Mouse (Mus musculus) embryonic facial prominence, embryonic 13.5 days (tissue): ENCODE measurements around the gene Lyzl4. TPM values are rescaled to one million over a fixed set of nuclear protein-coding genes. Genes with fewer than 3 reads are reported as not detected.

Source experiments
- ATAC-seq: fragments of 200-750 bp; cut with Nextera tagmentation; 2 replicates; pipeline ENCODE4 v1.8.0; 2017; ENCODE audit warnings: low read depth; ENCODE audit not compliant: insufficient number of reproducible peaks, insufficient read depth, low FRiP score, low TSS enrichment
- H3K27ac ChIP-seq: fragments of 300-500 bp; sonication (generic); 2 replicates; pipeline ENCODE4 v1.5.1; 2015; ENCODE audit warnings: moderate library complexity, mild to moderate bottlenecking, inconsistent platforms
- H3K27me3 ChIP-seq: fragments of 300-500 bp; sonication (generic); 2 replicates; pipeline ENCODE4 v1.6.1; 2015; ENCODE audit warnings: mild to moderate bottlenecking, inconsistent platforms
- H3K36me3 ChIP-seq: fragments of 300-500 bp; sonication (generic); 2 replicates; pipeline ENCODE4 v1.6.1; 2015; ENCODE audit warnings: mild to moderate bottlenecking, inconsistent platforms
- H3K4me1 ChIP-seq: fragments of 300-500 bp; sonication (generic); 2 replicates; pipeline ENCODE4 v1.6.1; 2015; ENCODE audit warnings: inconsistent platforms
- H3K4me2 ChIP-seq: fragments of 300-500 bp; sonication (generic); 2 replicates; pipeline ENCODE4 v1.6.1; 2015; ENCODE audit warnings: moderate library complexity, mild to moderate bottlenecking, inconsistent platforms
- H3K4me3 ChIP-seq: fragments of 300-500 bp; sonication (generic); 2 replicates; pipeline ENCODE4 v1.5.1; 2015; ENCODE audit warnings: mild to moderate bottlenecking, inconsistent platforms
- H3K9ac ChIP-seq: fragments of 300-500 bp; sonication (generic); 2 replicates; pipeline ENCODE4 v1.6.1; 2015; ENCODE audit warnings: mild to moderate bottlenecking, inconsistent platforms
- H3K9me3 ChIP-seq: fragments of 300-500 bp; sonication (generic); 2 replicates; pipeline ENCODE4 v1.6.1; 2016; ENCODE audit warnings: inconsistent platforms
- WGBS: fragments of 180-500 bp; shearing (Covaris S2); methylation state at CpG from one replicate; pipeline ENCODE4 v1.1.7; 2015; ENCODE audit warnings: mixed read lengths; 5-methylcytosine and 5-hydroxymethylcytosine counted together
- polyA plus RNA-seq: library from polyadenylated mRNA; unstranded; fragments of >200 nt; fragmentation: Nextera tagmentation; extraction: Ambion mirVana; gene quantifications from 2 replicates; pipeline ENCODE4 v1.2.1, GENCODE M21; 2015

The Lyzl4 gene
- polyA plus RNA-seq: 0.28 and 0.34 TPM in 2 replicates

DNA sequence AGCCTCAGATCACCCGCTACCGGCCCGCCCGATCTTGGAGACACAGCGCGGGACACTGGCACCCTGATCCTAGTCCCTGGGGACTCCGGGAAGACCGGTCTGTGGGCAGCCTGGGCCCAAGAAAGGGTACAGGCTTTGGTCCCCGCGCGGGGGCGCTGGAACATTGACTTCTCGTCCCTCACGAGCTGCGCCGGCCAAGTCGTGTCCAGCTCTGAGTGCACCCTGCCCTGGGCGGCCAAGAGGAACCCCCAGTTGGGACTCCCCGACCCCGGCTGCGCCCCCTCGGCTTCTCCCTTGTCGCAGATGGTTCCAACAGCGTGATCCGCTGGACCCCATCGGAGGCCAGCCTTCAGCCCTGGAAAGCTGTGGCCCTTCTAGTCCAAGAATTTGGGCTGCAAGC lies at the start of gene Lyzl4:
Gene Lyzl4 (minus strand): TSS at position 96 of the 400 bp plus-strand sequence.
- under 1% methylated on average over 26 of the region's 26 CpGs for WGBS
- Histone ChIP-seq H3K4me2 (peak within 1 kb of the TSS; percentile 95), H3K9me3 (no peaks in the 10 kb centered on the region), H3K4me3 (peak within 1 kb of the TSS; percentile 56), H3K4me1 (peaks cover 18% of the 10 kb centered on the region), H3K27ac (no peak within 1 kb of the TSS), H3K36me3 (no peaks in the 10 kb centered on the region), H3K9ac (peak within 1 kb of the TSS; percentile 73), H3K27me3 (peaks cover 74% of the 10 kb centered on the region)
- no peak for ATAC-seq

DNA sequence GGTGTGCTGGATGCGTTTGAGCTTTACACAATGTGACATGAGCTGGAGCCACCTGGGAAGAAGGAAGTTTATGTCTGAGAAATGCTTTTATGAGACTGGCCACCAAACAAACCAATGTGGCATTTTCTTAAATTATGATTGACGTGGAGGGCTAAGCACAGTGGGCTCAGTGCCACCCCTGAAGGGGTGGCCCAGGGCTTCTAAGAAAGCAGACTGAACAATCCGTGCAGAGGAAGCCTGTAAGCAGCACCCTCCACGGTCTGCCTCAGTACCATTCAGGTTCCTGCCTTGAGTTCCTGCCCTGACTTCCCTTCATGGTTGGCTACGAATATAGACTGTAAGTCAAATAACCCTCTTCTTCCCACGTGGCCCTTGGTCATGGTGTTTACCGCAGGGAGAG lies 48.8 kb upstream of the Lyzl4 start:
- no peak overlapping the region for H3K4me3 ChIP-seq
- H3K4me2 ChIP-seq: no peak overlapping the region
- H3K36me3 ChIP-seq: peaks cover 76% of the 10 kb centered on the region
- no peak overlapping the region for H3K9ac ChIP-seq
- peak overlapping the region; percentile 29; the same call in 1 of the 2 replicates for H3K27ac ChIP-seq
- H3K4me1 ChIP-seq: peaks cover 8% of the 10 kb centered on the region; the same call in 1 of the 2 replicates
- WGBS: 82% methylated on average over 7 of the region's 7 CpGs
- no peak for ATAC-seq
- H3K9me3 ChIP-seq: no peaks in the 10 kb centered on the region
- no peaks in the 10 kb centered on the region for H3K27me3 ChIP-seq

DNA sequence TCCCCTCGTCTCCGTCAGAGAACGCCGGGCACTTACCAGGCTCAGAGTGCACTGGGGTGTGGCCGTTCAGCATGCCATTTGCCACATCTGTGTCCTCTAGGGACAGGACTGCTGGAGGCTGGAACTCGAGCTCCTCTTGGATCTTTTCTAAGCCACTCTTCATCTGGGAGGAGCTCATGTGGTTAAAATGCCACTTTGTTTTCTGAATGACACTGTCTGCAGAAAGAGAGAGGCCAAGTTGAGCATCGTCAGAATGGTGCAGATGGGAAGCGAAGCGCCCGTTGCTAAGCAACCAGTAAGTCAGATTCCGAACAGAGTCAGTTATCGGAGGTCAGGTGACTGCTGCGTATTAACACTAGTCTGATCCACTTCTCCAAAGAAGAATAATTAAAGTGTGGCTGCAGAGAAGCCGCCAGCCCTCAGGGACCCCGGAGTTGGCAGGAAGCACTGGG lies 48.3 kb upstream of the Lyzl4 start:
- WGBS: 62% methylated on average over 15 of the region's 15 CpGs
- Histone ChIP-seq H3K4me2 (no peak overlapping the region), H3K27me3 (no peaks in the 10 kb centered on the region), H3K9ac (no peak overlapping the region), H3K4me3 (no peak overlapping the region), H3K9me3 (no peaks in the 10 kb centered on the region), H3K27ac (no peak overlapping the region), H3K4me1 (peaks cover 8% of the 10 kb centered on the region; the same call in 1 of the 2 replicates), H3K36me3 (peaks cover 76% of the 10 kb centered on the region)
- no peak for ATAC-seq

DNA sequence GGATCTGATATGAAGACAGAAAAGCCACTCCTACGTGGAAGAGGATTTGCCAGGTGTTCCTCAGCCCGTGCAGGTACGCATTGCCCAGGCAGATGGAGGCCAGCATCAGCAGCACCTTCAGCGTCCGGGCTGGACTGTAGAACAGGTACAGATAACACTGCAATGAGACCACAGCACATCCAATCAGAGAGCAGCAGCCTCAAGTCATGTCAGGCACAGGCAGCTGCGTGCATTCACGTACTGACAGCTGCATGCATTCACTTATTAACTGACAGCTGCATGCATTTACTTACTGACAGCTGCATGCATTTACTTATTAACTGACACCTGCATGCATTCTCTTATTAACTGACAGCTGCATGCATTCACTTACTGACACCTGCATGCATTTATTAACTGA lies 42.8 kb upstream of the Lyzl4 start:
- H3K27me3 ChIP-seq: no peaks in the 10 kb centered on the region
- WGBS: 84% methylated on average over 7 of the region's 7 CpGs
- H3K4me1 ChIP-seq: no peaks in the 10 kb centered on the region
- H3K36me3 ChIP-seq: peaks cover 66% of the 10 kb centered on the region
- H3K9ac ChIP-seq: no peak overlapping the region
- H3K27ac ChIP-seq: no peak overlapping the region
- H3K9me3 ChIP-seq: no peaks in the 10 kb centered on the region
- H3K4me3 ChIP-seq: no peak overlapping the region
- ATAC-seq: no peak
- H3K4me2 ChIP-seq: no peak overlapping the region

DNA sequence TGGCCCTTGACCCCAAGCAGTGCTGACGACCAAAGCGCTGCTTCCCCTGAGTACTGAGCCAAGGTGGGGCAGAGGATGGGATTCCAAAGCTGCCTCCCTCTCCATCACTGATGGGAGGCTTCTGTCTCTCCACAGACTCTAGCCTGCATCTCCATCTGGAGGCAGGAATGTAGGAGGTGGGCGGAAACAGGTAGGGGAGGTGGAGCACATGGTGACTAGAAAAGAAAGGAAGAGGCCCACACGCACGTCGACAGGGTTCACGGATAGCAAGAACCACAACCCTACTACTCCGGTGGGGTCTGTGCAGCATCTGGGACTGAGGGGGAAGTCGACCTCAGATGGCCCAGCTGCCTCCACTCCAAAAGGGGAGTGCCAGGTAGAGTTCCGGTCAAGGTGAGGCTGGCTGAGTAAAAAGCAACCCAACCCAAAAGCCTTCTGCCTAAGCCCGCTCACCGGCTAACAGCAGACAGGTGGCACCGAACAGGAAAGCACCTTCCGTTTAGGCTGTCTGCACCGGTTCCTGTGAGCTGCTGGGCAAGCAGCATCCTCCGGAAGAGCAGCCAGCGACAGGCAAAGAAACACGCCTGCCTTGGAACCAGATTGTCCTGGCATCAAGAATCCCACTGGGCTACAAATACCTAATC lies 40.3 kb upstream of the Lyzl4 start:
- Histone ChIP-seq H3K36me3 (peaks cover 43% of the 10 kb centered on the region), H3K9ac (no peak overlapping the region), H3K27ac (no peak overlapping the region), H3K4me1 (no peaks in the 10 kb centered on the region), H3K4me3 (no peak overlapping the region), H3K27me3 (no peaks in the 10 kb centered on the region), H3K4me2 (no peak overlapping the region), H3K9me3 (no peaks in the 10 kb centered on the region)
- 65% methylated on average over 18 of the region's 18 CpGs for WGBS
- ATAC-seq: no peak

DNA sequence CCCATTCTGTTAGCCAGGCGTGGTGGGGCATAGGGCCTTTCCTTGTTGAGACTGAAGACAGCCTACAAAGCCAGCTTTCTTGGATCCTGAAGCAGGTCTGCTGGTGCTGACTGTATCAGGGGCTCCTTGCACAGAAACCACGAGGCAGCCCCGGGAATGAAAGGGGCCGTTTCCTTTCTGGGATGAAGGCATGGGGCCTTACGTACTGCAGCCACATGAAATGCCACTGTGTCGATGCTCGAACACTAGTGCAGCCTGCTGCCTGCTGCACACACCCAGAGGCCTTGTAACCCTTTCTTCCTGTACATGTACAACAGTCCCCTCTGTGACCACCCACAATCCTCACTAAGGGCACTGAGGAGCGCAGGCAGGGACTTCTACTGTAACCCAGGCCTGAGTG lies 39.3 kb upstream of the Lyzl4 start:
- Histone ChIP-seq H3K36me3 (peaks cover 37% of the 10 kb centered on the region), H3K4me3 (no peak overlapping the region), H3K27ac (no peak overlapping the region), H3K27me3 (no peaks in the 10 kb centered on the region), H3K9ac (no peak overlapping the region; the same call in 1 of the 2 replicates), H3K4me2 (no peak overlapping the region), H3K4me1 (no peaks in the 10 kb centered on the region), H3K9me3 (no peaks in the 10 kb centered on the region)
- 67% methylated on average over 8 of the region's 8 CpGs for WGBS
- no peak for ATAC-seq

DNA sequence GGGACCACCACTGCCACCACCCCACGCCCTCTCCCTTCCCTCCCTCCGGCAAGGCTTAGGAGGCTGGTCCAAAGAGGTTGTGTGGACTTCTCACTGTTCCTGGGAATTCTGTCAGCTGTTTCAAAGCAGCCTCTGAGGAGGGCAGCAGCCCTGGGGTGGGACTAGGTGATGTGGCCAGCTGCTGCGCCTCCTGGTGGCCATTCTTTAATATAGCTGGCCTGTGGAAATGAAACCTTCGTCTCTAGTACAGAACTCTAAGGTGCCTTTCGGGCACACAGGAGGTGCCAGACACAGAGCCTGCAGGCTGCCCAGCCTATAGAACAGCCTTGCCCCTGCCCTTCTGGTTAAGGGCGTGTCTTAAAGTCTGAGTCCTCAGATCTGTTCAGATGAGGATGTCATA lies 37.7 kb upstream of the Lyzl4 start:
- H3K4me1 ChIP-seq: no peaks in the 10 kb centered on the region
- no peaks in the 10 kb centered on the region for H3K27me3 ChIP-seq
- no peaks in the 10 kb centered on the region for H3K9me3 ChIP-seq
- ATAC-seq: 0 out of 2 replicates have a peak, but pooled peaks have one; percentile 64
- H3K4me3 ChIP-seq: no peak overlapping the region
- no peak overlapping the region for H3K9ac ChIP-seq
- WGBS: 20% methylated on average over 6 of the region's 6 CpGs
- no peak overlapping the region for H3K4me2 ChIP-seq
- H3K36me3 ChIP-seq: peaks cover 24% of the 10 kb centered on the region
- no peak overlapping the region for H3K27ac ChIP-seq

DNA sequence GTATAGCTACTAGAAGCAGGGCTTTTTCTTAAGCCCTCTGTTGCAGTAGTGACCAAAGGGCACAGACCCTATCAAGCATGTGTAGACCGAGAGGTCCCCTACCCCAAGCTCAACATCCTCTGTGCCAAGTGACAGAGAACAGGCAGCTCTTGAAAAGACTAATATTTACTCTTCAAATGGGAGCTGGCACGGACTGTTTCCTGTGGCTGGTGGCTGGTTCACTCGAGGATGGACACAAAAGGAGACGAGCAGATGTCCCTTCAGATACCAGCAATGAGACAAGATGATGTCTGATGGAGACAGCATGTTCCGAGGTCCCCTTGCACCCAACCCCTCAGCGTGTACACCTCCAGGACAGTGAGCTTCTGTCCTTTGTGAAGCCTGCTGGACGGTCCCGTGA lies 35.6 kb upstream of the Lyzl4 start:
- Histone ChIP-seq H3K9ac (no peak overlapping the region), H3K27me3 (no peaks in the 10 kb centered on the region), H3K4me2 (no peak overlapping the region), H3K4me1 (no peaks in the 10 kb centered on the region), H3K4me3 (no peak overlapping the region), H3K27ac (no peak overlapping the region), H3K36me3 (peaks cover 9% of the 10 kb centered on the region; the same call in 1 of the 2 replicates), H3K9me3 (no peaks in the 10 kb centered on the region)
- WGBS: 81% methylated on average over 8 of the region's 8 CpGs
- no peak for ATAC-seq

DNA sequence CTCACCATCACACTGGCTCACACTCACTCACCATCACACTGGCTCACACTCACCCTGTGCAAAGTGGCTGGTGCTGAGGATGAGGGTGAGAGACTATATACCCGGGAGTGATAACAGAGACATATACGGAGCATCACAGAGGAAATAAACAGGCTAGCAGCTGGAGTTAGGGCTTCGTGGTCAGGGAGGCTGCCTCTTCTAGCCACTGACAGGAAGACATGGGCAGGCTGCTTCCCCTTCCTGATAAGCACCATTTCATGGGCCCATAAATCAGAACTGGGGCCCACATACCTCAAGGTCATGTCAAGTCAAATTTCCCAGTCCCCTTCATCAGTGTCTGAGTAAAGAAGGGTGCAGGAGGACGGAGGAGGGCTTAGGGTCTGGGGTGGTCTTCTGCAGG lies 35.2 kb upstream of the Lyzl4 start:
- no peak overlapping the region for H3K27ac ChIP-seq
- H3K4me2 ChIP-seq: no peak overlapping the region
- H3K4me1 ChIP-seq: 0 out of 2 replicates have a peak, but pooled peaks cover 3% of the 10 kb centered on the region
- no peaks in the 10 kb centered on the region for H3K27me3 ChIP-seq
- no peak overlapping the region for H3K9ac ChIP-seq
- no peak overlapping the region for H3K4me3 ChIP-seq
- H3K9me3 ChIP-seq: no peaks in the 10 kb centered on the region
- peaks cover 5% of the 10 kb centered on the region; the same call in 1 of the 2 replicates for H3K36me3 ChIP-seq
- WGBS: 78% methylated on average over 4 of the region's 4 CpGs
- ATAC-seq: no peak

DNA sequence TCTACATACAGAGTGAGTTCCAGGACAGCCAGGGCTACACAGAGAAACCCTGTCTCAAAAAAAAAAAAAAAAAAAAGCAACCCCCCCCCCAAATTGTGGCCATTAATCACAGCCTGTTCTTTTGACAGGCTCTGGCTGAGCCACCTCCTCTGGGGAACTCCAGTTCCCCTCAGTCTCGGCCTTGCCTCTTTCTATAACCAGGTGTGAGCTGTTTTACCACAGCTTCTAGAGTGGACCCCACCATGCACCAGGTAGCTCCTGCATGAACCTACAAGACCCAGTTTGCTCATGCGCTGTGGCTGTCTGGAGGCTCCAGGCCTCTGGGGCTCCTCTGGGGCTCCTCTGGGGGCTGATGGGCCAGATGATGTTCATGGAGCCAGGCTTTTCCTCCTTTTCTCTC lies 33.7 kb upstream of the Lyzl4 start:
- 91% methylated on average over 2 of the region's 2 CpGs for WGBS
- Histone ChIP-seq H3K4me1 (0 out of 2 replicates have a peak, but pooled peaks cover 3% of the 10 kb centered on the region), H3K36me3 (no peaks in the 10 kb centered on the region), H3K4me2 (no peak overlapping the region), H3K9ac (no peak overlapping the region), H3K4me3 (no peak overlapping the region), H3K27me3 (peaks cover 6% of the 10 kb centered on the region), H3K27ac (no peak overlapping the region), H3K9me3 (no peaks in the 10 kb centered on the region)
- ATAC-seq: no peak

DNA sequence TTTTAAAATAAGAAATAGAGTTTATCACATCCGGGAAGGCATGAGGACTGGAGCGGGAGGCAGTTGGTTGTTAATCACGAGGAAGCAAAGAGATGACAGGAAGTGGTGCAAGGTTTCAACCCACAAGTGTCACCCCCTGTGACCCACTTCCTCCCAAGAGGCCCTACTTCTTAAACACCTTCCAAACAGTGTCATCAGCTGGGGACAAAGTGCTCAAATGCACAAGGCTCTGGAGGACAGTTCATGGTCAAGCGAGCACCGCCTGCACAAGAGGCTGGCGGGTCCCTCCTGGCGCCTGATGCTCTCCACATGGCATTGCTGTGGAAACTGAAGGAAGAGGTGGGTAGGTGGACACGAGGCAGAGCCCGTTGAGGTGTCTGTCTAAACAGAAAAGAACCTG lies 33.1 kb upstream of the Lyzl4 start:
- WGBS: 81% methylated on average over 9 of the region's 9 CpGs
- no peak overlapping the region for H3K27ac ChIP-seq
- no peak overlapping the region for H3K4me3 ChIP-seq
- H3K4me2 ChIP-seq: no peak overlapping the region
- H3K9ac ChIP-seq: no peak overlapping the region
- no peak for ATAC-seq
- H3K9me3 ChIP-seq: no peaks in the 10 kb centered on the region
- peaks cover 12% of the 10 kb centered on the region for H3K27me3 ChIP-seq
- no peaks in the 10 kb centered on the region for H3K36me3 ChIP-seq
- peaks cover 6% of the 10 kb centered on the region; the same call in 1 of the 2 replicates for H3K4me1 ChIP-seq

DNA sequence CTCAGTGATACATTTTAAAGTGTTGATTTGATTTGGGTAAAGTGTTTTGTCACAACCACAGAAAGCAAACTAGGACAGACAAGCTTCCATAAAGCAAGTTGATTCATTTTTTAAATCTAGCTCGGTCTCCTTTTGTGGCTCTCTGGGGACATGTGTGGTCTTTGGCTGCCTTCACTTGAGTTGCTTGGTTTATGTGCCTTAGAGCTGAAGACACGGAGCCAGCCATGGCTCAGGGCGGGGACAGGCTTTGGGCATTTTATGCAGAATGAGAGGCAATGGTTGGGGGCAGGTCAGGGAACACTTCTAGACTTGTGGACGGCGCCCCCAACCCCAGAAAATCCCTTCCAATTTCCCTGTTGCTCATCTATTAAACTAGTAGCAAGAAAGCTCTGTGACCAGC lies 31.8 kb upstream of the Lyzl4 start:
- Histone ChIP-seq H3K9ac (no peak overlapping the region), H3K4me3 (no peak overlapping the region), H3K27ac (no peak overlapping the region), H3K36me3 (no peaks in the 10 kb centered on the region), H3K4me2 (no peak overlapping the region), H3K9me3 (no peaks in the 10 kb centered on the region), H3K27me3 (peaks cover 25% of the 10 kb centered on the region), H3K4me1 (peaks cover 17% of the 10 kb centered on the region)
- no peak for ATAC-seq
- 82% methylated on average over 5 of the region's 5 CpGs for WGBS
